Mouse (Mus musculus) CD4-positive, CD25-positive, alpha-beta regulatory T cell, adult 9 weeks (primary cell): Measurements from ENCODE around the gene Rhox4b. TPM values are rescaled to one million over a fixed set of nuclear protein-coding genes. Genes with fewer than 3 reads are reported as not detected.

Experiments
- polyA plus RNA-seq: library from polyadenylated mRNA; unstranded; fragments of 100-300 nt; shearing (Covaris generic); gene quantifications from one replicate; pipeline ENCODE4 v1.2.1, GENCODE M21; 2017

The Rhox4b gene
- polyA plus RNA-seq, result not detected

GRCm38 (mm10) chrX:37432194-37432593, at the start of gene Rhox4b:
Rhox4b (plus strand) TSS chrX:37432494.

DNA sequence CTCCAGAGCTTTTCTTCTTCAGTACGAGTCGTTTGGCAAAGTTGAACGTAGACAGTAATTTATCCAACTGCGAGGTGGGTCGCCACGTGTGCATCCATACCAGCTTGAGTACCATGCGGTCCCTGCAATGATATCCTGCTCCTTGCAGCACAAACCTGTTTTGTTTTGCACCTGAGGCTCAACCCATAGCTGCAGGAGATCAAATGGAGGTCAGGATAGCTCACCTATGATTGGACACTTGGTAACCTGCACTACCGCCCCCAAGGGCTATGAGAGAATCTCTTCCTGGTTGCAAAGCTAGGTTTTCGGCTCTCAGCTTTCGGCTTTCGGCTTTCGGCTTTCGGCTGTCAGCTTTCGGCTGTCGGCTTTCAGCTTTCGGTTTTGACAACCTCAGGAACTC, 41.7 kb upstream of the Rhox4b start, which contains the start of gene Rhox4a2:
Gene Rhox4a2, plus strand, starts transcription at position 301 of the 400 bp plus-strand sequence.

DNA sequence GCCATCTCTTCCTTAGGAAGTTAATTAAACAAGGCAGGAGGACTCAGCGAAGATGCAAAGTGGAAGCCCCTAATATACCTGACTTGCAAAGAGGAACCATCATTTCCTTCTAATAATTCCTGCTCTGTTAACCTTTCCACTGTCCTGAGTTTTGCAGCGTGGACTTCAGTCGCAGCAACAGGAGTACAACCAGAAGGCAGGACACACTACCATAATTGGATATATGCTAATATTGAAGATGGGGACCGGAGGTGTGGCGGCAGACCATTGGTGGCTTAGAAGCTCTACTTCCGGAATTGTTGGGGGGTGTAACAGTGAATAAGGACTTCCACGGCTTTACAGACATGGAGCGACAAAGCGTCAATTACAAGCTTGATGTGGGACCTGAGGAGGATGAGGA, 20.5 kb upstream of the Rhox4b start, which contains the start of gene Rhox2b:
Gene Rhox2b, plus strand, starts transcription at position 301 of the 400 bp plus-strand sequence.

DNA sequence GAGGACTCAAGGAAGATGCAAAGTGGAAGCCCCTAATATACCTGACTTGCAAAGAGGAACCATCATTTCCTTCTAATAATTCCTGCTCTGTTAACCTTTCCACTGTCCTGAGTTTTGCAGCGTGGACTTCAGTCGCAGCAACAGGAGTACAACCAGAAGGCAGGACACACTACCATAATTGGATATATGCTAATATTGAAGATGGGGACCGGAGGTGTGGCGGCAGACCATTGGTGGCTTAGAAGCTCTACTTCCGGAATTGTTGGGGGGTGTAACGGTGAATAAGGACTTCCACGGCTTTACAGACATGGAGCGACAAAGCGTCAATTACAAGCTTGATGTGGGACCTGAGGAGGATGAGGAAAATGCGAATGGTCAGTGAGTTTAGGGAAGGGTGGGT, 21.1 kb downstream of the Rhox4b start, which contains the start of gene Rhox2c:
Gene Rhox2c, plus strand, starts transcription at position 301 of the 400 bp plus-strand sequence.

DNA sequence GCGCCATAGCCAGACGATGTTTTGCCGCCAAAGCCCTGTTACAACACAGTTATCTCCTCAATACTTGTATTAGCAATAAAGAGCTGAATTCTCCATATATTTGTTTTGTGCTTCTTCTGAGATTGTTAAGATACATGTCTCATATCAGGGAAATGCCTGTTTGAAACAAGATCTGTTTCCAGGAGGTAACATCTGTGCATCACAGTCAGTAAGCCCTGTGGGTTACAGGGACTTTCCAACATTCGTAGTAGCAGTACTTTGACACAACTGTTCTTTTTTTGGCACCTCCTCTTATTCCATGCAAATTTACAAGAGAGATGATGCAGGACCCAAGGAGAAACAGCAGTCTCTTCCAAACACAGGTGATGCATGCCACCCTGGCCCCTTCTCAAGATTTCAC, 26.0 kb downstream of the Rhox4b start, which contains the start of gene Rhox3c:
Gene Rhox3c, plus strand, starts transcription at position 301 of the 400 bp plus-strand sequence.

GRCm38 (mm10) chrX:37480037-37480436, 47.7 kb downstream of the Rhox4b start, which contains the start of gene Rhox4c:
Rhox4c (plus strand) TSS chrX:37480337.

Other genes with a start within 250 kb of the Rhox4b start
- 288 TPM for gene Ndufa1, start 241.3 kb upstream of the Rhox4b start, polyA plus RNA-seq
- gene Rnf113a1, start 241.2 kb upstream of the Rhox4b start, polyA plus RNA-seq, result 14.2 TPM
- gene Gm9, start 221.5 kb upstream of the Rhox4b start, polyA plus RNA-seq, result not detected
- gene Rhox1, start 210.2 kb upstream of the Rhox4b start, polyA plus RNA-seq, result not detected
- gene Rhox2a, start 187.5 kb upstream of the Rhox4b start, polyA plus RNA-seq, result not detected
- gene Rhox3a, start 182.6 kb upstream of the Rhox4b start, polyA plus RNA-seq, result not detected
- gene Rhox4a, start 167.2 kb upstream of the Rhox4b start, polyA plus RNA-seq, result not detected
- gene Rhox3a2, start 52.5 kb upstream of the Rhox4b start, polyA plus RNA-seq, result not detected
- gene Rhox4a2, start 41.6 kb upstream of the Rhox4b start, polyA plus RNA-seq, result not detected
- gene Rhox2b, start 20.4 kb upstream of the Rhox4b start, polyA plus RNA-seq, result not detected
- not detected for gene Rhox2c, start 21.2 kb downstream of the Rhox4b start, polyA plus RNA-seq
- not detected for gene Rhox3c, start 26.1 kb downstream of the Rhox4b start, polyA plus RNA-seq
- gene Rhox4c, start 47.8 kb downstream of the Rhox4b start, polyA plus RNA-seq, result not detected
- not detected for gene Rhox2d, start 60.9 kb downstream of the Rhox4b start, polyA plus RNA-seq
- gene Rhox4d, start 81.9 kb downstream of the Rhox4b start, polyA plus RNA-seq, result 0.17 TPM
- gene Rhox2e, start 98.0 kb downstream of the Rhox4b start, polyA plus RNA-seq, result not detected
- not detected for gene Rhox3e, start 109.5 kb downstream of the Rhox4b start, polyA plus RNA-seq
- not detected for gene Rhox4e, start 124.9 kb downstream of the Rhox4b start, polyA plus RNA-seq
- gene Rhox2f, start 138.9 kb downstream of the Rhox4b start, polyA plus RNA-seq, result not detected
- not detected for gene Rhox3f, start 148.5 kb downstream of the Rhox4b start, polyA plus RNA-seq
- not detected for gene Rhox4f, start 175.2 kb downstream of the Rhox4b start, polyA plus RNA-seq
- gene Rhox3g, start 196.1 kb downstream of the Rhox4b start, polyA plus RNA-seq, result not detected
- gene Rhox2g, start 211.0 kb downstream of the Rhox4b start, polyA plus RNA-seq, result not detected
- not detected for gene Rhox4g, start 218.8 kb downstream of the Rhox4b start, polyA plus RNA-seq
- gene Rhox3h, start 236.3 kb downstream of the Rhox4b start, polyA plus RNA-seq, result not detected
- gene Rhox2h, start 240.8 kb downstream of the Rhox4b start, polyA plus RNA-seq, result not detected